Mouse (Mus musculus): ENCODE results near the gene Clk1.

DNA sequence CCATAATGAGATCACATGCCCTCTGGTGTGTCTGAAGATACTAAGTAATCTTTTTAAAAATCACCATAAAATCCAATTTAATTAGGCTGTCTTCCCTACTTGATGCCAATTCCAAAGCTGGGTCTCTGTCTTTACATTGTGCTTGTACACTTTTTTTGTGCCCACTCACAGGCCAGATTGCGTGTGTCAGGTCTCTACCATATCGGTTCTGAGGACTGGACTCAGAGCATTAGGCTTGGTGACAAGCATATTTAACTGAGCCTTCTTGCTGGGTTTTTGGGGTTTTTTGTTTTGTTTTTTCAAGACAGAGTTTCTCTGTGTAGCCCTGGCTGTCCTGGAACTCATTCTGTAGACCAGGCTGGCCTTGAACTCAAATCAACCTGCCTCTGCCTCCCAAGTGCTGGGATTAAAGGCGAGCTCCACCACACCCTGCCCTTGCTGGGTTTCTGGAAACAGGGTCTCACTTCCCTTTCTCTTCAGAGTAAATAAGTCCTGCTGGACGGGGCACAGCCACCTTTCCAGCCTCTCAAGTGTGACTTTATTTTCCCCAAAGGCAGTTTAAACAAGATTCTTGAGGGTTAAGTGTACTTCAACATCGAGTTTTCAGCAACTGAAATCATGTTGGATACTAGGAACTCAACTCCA lies 14.2 kb downstream of the Clk1 start:
- TF ChIP-seq POLR2A (IDR thresholded peaks at IDR 0.05; ENCODE audit: insufficient read length, low read depth) (no peak), SRF (IDR thresholded peaks at IDR 0.05; ENCODE audit: control insufficient read depth, insufficient read length, low read depth) (no peak), POLR2AphosphoS2 (IDR thresholded peaks at IDR 0.05; ENCODE audit: insufficient read length, low read depth) (peak; percentile 40), USF1 (IDR thresholded peaks at IDR 0.05; ENCODE audit: low read depth) (no peak)
